Mouse (Mus musculus): ENCODE results near the gene Hist1h2bh. TPM values are rescaled to one million over a fixed set of nuclear protein-coding genes. Genes with fewer than 3 reads are reported as not detected.
"Not testable (repeated sequence)": the region's sequence is repeated elsewhere in the genome, so short reads cannot be mapped to it uniquely, and the experiment has no call there.

Gene Hist1h2bh
- polyA plus RNA-seq (2015; fragmentation: Nextera tagmentation; extraction: Ambion mirVana), result 0.22 and 0.51 TPM in 2 replicates

GRCm38 (mm10) chr13:23542999-23543607 is at the start of gene Hist1h2bh:
Gene Hist1h2bh, minus strand, starts transcription at chr13:23543392.
- H3K4me3 ChIP-seq (replicated peaks), result peak within 1 kb of the TSS; percentile 52
- peak within 1 kb of the TSS; percentile 88 for H3K27ac ChIP-seq (replicated peaks)
- peak within 1 kb of the TSS; percentile 67 for H3K4me2 ChIP-seq
- not testable (repeated sequence) for H3K9me3 ChIP-seq (replicated peaks); H3K27me3 ChIP-seq (replicated peaks); H3K4me1 ChIP-seq; H3K36me3 ChIP-seq
- ATAC-seq (ENCODE audit: low FRiP score), result peak; percentile 90
- peak within 1 kb of the TSS; percentile 49 for H3K9ac ChIP-seq (replicated peaks)
- WGBS, result 1% methylated on average over 39 of the region's 42 CpGs

GRCm38 (mm10) chr13:23592614-23593013 is 49.4 kb upstream of the Hist1h2bh start:
- no peaks in the 10 kb centered on the region for H3K4me1 ChIP-seq
- H3K27ac ChIP-seq (replicated peaks), result no peak overlapping the region
- no peaks in the 10 kb centered on the region for H3K36me3 ChIP-seq
- no peak for ATAC-seq (ENCODE audit: low FRiP score)
- H3K4me2 ChIP-seq, result no peak overlapping the region
- H3K27me3 ChIP-seq (replicated peaks), result no peaks in the 10 kb centered on the region
- H3K4me3 ChIP-seq (replicated peaks), result no peak overlapping the region
- H3K9ac ChIP-seq (replicated peaks), result no peak overlapping the region
- no peaks in the 10 kb centered on the region for H3K9me3 ChIP-seq (replicated peaks)
- WGBS, result 92% methylated on average over 7 of the region's 7 CpGs

- not testable (repeated sequence) for H3K9me3 ChIP-seq (replicated peaks); H3K27me3 ChIP-seq (replicated peaks); H3K27ac ChIP-seq (replicated peaks); H3K4me1 ChIP-seq; H3K9ac ChIP-seq (replicated peaks); H3K4me2 ChIP-seq; H3K36me3 ChIP-seq; H3K4me3 ChIP-seq (replicated peaks); ATAC-seq (ENCODE audit: low FRiP score)
- WGBS, result 85% methylated on average over 7 of the region's 7 CpGs
Measured at GRCm38 (mm10) chr13:23591886-23592285, 48.7 kb upstream of the Hist1h2bh start.

GRCm38 (mm10) chr13:23591206-23591605 is 48.0 kb upstream of the Hist1h2bh start:
- Histone ChIP-seq H3K4me2 (no peak overlapping the region), H3K27me3 (replicated peaks) (no peaks in the 10 kb centered on the region), H3K9ac (replicated peaks) (no peak overlapping the region), H3K4me1 (peaks cover 7% of the 10 kb centered on the region), H3K9me3 (replicated peaks) (no peaks in the 10 kb centered on the region), H3K27ac (replicated peaks) (no peak overlapping the region), H3K36me3 (no peaks in the 10 kb centered on the region), H3K4me3 (replicated peaks) (no peak overlapping the region)
- no peak for ATAC-seq (ENCODE audit: low FRiP score)
- WGBS, result 97% methylated on average over 7 of the region's 7 CpGs

GRCm38 (mm10) chr13:23586940-23587225 is 43.7 kb upstream of the Hist1h2bh start:
- no peaks in the 10 kb centered on the region for H3K27me3 ChIP-seq (replicated peaks)
- H3K27ac ChIP-seq (replicated peaks), result peak overlapping the region; percentile 74
- no peaks in the 10 kb centered on the region for H3K9me3 ChIP-seq (replicated peaks)
- ATAC-seq (ENCODE audit: low FRiP score), result no peak
- WGBS, result 3% methylated on average over 1 of the region's 1 CpGs
- no peaks in the 10 kb centered on the region for H3K36me3 ChIP-seq
- H3K4me3 ChIP-seq (replicated peaks), result peak overlapping the region; percentile 31
- peak overlapping the region; percentile 21; the same call in 1 of the 2 replicates for H3K9ac ChIP-seq (replicated peaks)
- peak overlapping the region; percentile 87 for H3K4me2 ChIP-seq
- H3K4me1 ChIP-seq, result peaks cover 28% of the 10 kb centered on the region

- peaks cover 31% of the 10 kb centered on the region for H3K4me1 ChIP-seq
- peak overlapping the region; percentile 90 for H3K27ac ChIP-seq (replicated peaks)
- no peaks in the 10 kb centered on the region for H3K27me3 ChIP-seq (replicated peaks)
- H3K4me3 ChIP-seq (replicated peaks), result peak overlapping the region; percentile 31
- H3K36me3 ChIP-seq, result no peaks in the 10 kb centered on the region
- peak overlapping the region; percentile 21 for H3K9ac ChIP-seq (replicated peaks)
- ATAC-seq (ENCODE audit: low FRiP score), result no peak
- under 1% methylated on average over 22 of the region's 22 CpGs for WGBS
- H3K4me2 ChIP-seq, result peak overlapping the region; percentile 87
- no peaks in the 10 kb centered on the region for H3K9me3 ChIP-seq (replicated peaks)
Measured at GRCm38 (mm10) chr13:23586099-23586939, 43.1 kb upstream of the Hist1h2bh start.

- H3K27me3 ChIP-seq (replicated peaks); H3K36me3 ChIP-seq; H3K9me3 ChIP-seq (replicated peaks): not testable (repeated sequence)
- H3K27ac ChIP-seq (replicated peaks), result peak overlapping the region; percentile 90
- peak overlapping the region; percentile 61 for H3K9ac ChIP-seq (replicated peaks)
- under 1% methylated on average over 26 of the region's 36 CpGs for WGBS
- H3K4me1 ChIP-seq, result peaks cover 31% of the 10 kb centered on the region
- H3K4me3 ChIP-seq (replicated peaks), result peak overlapping the region; percentile 47
- ATAC-seq (ENCODE audit: low FRiP score), result peak; percentile 92
- peak overlapping the region; percentile 87 for H3K4me2 ChIP-seq
Measured at GRCm38 (mm10) chr13:23585442-23586098, 42.4 kb upstream of the Hist1h2bh start.

- ATAC-seq (ENCODE audit: low FRiP score), result peak; percentile 23; the same call in 1 of the 2 replicates
- peaks cover 31% of the 10 kb centered on the region for H3K4me1 ChIP-seq
- WGBS, result under 1% methylated on average over 21 of the region's 21 CpGs
- peak overlapping the region; percentile 47 for H3K4me3 ChIP-seq (replicated peaks)
- no peaks in the 10 kb centered on the region for H3K9me3 ChIP-seq (replicated peaks)
- peak overlapping the region; percentile 87 for H3K4me2 ChIP-seq
- no peaks in the 10 kb centered on the region for H3K27me3 ChIP-seq (replicated peaks)
- H3K9ac ChIP-seq (replicated peaks), result peak overlapping the region; percentile 61
- H3K27ac ChIP-seq (replicated peaks), result peak overlapping the region; percentile 90
- no peaks in the 10 kb centered on the region for H3K36me3 ChIP-seq
Measured at GRCm38 (mm10) chr13:23585029-23585441, 41.8 kb upstream of the Hist1h2bh start.

- no peak for ATAC-seq (ENCODE audit: low FRiP score)
- H3K9ac ChIP-seq (replicated peaks), result peak overlapping the region; percentile 61
- no peaks in the 10 kb centered on the region for H3K36me3 ChIP-seq
- peak overlapping the region; percentile 87 for H3K4me2 ChIP-seq
- no peaks in the 10 kb centered on the region for H3K27me3 ChIP-seq (replicated peaks)
- H3K4me1 ChIP-seq, result peaks cover 31% of the 10 kb centered on the region
- H3K4me3 ChIP-seq (replicated peaks), result peak overlapping the region; percentile 47
- no peaks in the 10 kb centered on the region for H3K9me3 ChIP-seq (replicated peaks)
- peak overlapping the region; percentile 90 for H3K27ac ChIP-seq (replicated peaks)
Measured at GRCm38 (mm10) chr13:23584331-23584730, 41.1 kb upstream of the Hist1h2bh start.

- no peak overlapping the region for H3K9ac ChIP-seq (replicated peaks)
- H3K27ac ChIP-seq (replicated peaks), result no peak overlapping the region
- H3K9me3 ChIP-seq (replicated peaks), result no peaks in the 10 kb centered on the region
- no peaks in the 10 kb centered on the region for H3K27me3 ChIP-seq (replicated peaks)
- no peaks in the 10 kb centered on the region for H3K36me3 ChIP-seq
- H3K4me2 ChIP-seq, result no peak overlapping the region
- no peak overlapping the region for H3K4me3 ChIP-seq (replicated peaks)
- ATAC-seq (ENCODE audit: low FRiP score), result no peak
- peaks cover 31% of the 10 kb centered on the region for H3K4me1 ChIP-seq
Measured at GRCm38 (mm10) chr13:23583387-23584068, 40.3 kb upstream of the Hist1h2bh start.

- Histone ChIP-seq H3K4me1 (peaks cover 31% of the 10 kb centered on the region), H3K4me3 (replicated peaks) (peak overlapping the region; percentile 50), H3K4me2 (peak overlapping the region; percentile 73), H3K27ac (replicated peaks) (peak overlapping the region; percentile 81), H3K27me3 (replicated peaks) (no peaks in the 10 kb centered on the region), H3K36me3 (no peaks in the 10 kb centered on the region), H3K9me3 (replicated peaks) (no peaks in the 10 kb centered on the region), H3K9ac (replicated peaks) (peak overlapping the region; percentile 49)
- no peak for ATAC-seq (ENCODE audit: low FRiP score)
- WGBS, result 6% methylated on average over 6 of the region's 6 CpGs
Measured at GRCm38 (mm10) chr13:23582219-23583056, 39.2 kb upstream of the Hist1h2bh start.

All from neural tube, embryonic 15.5 days (tissue).